Mouse (Mus musculus) midbrain, embryonic 14.5 days (tissue): ENCODE measurements around the gene Amotl1. TPM values are rescaled to one million over a fixed set of nuclear protein-coding genes. Genes with fewer than 3 reads are reported as not detected.

ENCODE experiments used
- ATAC-seq: fragments of 200-750 bp; cut with Nextera tagmentation; 2 replicates; pipeline ENCODE4 v1.8.0; 2017; ENCODE audit warnings: moderate number of reproducible peaks, moderate library complexity; ENCODE audit not compliant: low FRiP score, low TSS enrichment
- DNase-seq: peaks from one replicate; pipeline ENCODE4 v3.0.0-alpha.2; 2015
- H3K27ac ChIP-seq: fragments of 300-500 bp; sonication (generic); replicated peaks from 2 replicates; pipeline ENCODE4 v1.5.1; 2014; ENCODE audit warnings: mild to moderate bottlenecking, low read depth, low read length, moderate library complexity
- H3K27me3 ChIP-seq: fragments of 300-500 bp; sonication (generic); 2 replicates; pipeline ENCODE4 v1.6.1; 2014; ENCODE audit warnings: low read length, control low read depth, mixed read lengths; ENCODE audit not compliant: control insufficient read depth, insufficient read depth
- H3K36me3 ChIP-seq: fragments of 300-500 bp; sonication (generic); 2 replicates; pipeline ENCODE4 v1.6.1; 2014; ENCODE audit warnings: low read length, control low read depth; ENCODE audit not compliant: control insufficient read depth, insufficient read depth
- H3K4me1 ChIP-seq: fragments of 300-500 bp; sonication (generic); 2 replicates; pipeline ENCODE4 v1.6.1; 2014; ENCODE audit warnings: mild to moderate bottlenecking, antibody characterized with exemption, low read length, control low read depth; ENCODE audit not compliant: control insufficient read depth, insufficient read depth
- H3K4me2 ChIP-seq: fragments of 300-500 bp; sonication (generic); 2 replicates; pipeline ENCODE4 v1.6.1; 2014; ENCODE audit warnings: mild to moderate bottlenecking, low read length, moderate library complexity
- H3K4me3 ChIP-seq: fragments of 300-500 bp; sonication (generic); replicated peaks from 2 replicates; pipeline ENCODE4 v1.5.1; 2014; ENCODE audit warnings: low read depth, low read length
- H3K9ac ChIP-seq: fragments of 300-500 bp; sonication (generic); replicated peaks from 2 replicates; pipeline ENCODE4 v1.6.1; 2014; ENCODE audit warnings: mild to moderate bottlenecking, low read length, moderate library complexity
- H3K9me3 ChIP-seq: fragments of 300-500 bp; sonication (generic); 2 replicates; pipeline ENCODE4 v1.6.1; 2016; ENCODE audit warnings: low read length, control low read depth, mixed read lengths; ENCODE audit not compliant: control insufficient read depth
- WGBS: fragments of 180-500 bp; shearing (Covaris S2); extraction: QIAGEN DNeasy Blood & Tissue Kit; methylation state at CpG from one replicate; pipeline ENCODE4 v1.1.7; 2014; 5-methylcytosine and 5-hydroxymethylcytosine counted together
- polyA plus RNA-seq: library from polyadenylated mRNA; unstranded; fragments of >200 nt; fragmentation: Nextera tagmentation; extraction: Ambion mirVana; gene quantifications from 2 replicates; pipeline ENCODE4 v1.2.1, GENCODE M21; 2014

The Amotl1 gene
- polyA plus RNA-seq = 8.7 and 12.5 TPM in 2 replicates

DNA sequence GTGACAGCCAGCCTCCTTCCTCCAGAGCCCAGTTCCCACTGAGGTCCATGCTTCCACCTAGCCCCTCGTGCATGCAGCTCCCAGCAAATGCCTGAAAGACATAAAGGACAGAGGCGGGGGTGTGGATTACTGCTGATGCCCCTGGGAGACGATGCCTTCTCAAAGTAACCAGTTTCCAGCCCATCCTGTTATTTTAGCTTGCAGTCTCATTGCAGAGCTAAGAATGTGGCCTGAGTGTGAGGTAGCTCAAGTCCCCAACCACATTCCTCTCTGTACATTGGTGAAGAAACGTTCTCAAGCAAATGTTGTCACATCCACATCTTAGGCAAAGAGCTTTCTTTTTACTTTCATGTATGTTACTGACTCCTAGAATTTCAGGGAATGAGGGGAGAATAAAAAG is at the start of gene Amotl1:
Gene Amotl1, minus strand, starts transcription at position 101 of the 400 bp plus-strand sequence.
- DNase-seq (no peak), ATAC-seq (no peak)
- Histone ChIP-seq H3K9ac (no peak within 1 kb of the TSS), H3K27me3 (no peaks in the 10 kb centered on the region), H3K4me1 (peaks cover 11% of the 10 kb centered on the region; the same call in 1 of the 2 replicates), H3K4me2 (no peak within 1 kb of the TSS), H3K27ac (no peak within 1 kb of the TSS), H3K36me3 (no peaks in the 10 kb centered on the region), H3K9me3 (no peaks in the 10 kb centered on the region), H3K4me3 (no peak within 1 kb of the TSS)
- 52% methylated on average over 4 of the region's 4 CpGs for WGBS

- no peak overlapping the region for H3K4me2 ChIP-seq
- H3K9me3 ChIP-seq = no peaks in the 10 kb centered on the region
- no peak overlapping the region for H3K9ac ChIP-seq
- no peak overlapping the region for H3K4me3 ChIP-seq
- H3K27ac ChIP-seq = no peak overlapping the region
- H3K4me1 ChIP-seq = no peaks in the 10 kb centered on the region
- DNase-seq (no peak), ATAC-seq (no peak)
- 81% methylated on average over 12 of the region's 12 CpGs for WGBS
- no peaks in the 10 kb centered on the region for H3K36me3 ChIP-seq
- H3K27me3 ChIP-seq = no peaks in the 10 kb centered on the region
These were observed 44.7 kb upstream of the Amotl1 start for GRCm38 (mm10) chr9:14689376-14690108.

- no peak overlapping the region for H3K4me3 ChIP-seq
- no peaks in the 10 kb centered on the region for H3K36me3 ChIP-seq
- H3K27me3 ChIP-seq = no peaks in the 10 kb centered on the region
- H3K9ac ChIP-seq = no peak overlapping the region
- H3K4me1 ChIP-seq = no peaks in the 10 kb centered on the region
- no peak for ATAC-seq
- no peaks in the 10 kb centered on the region for H3K9me3 ChIP-seq
- no peak overlapping the region for H3K4me2 ChIP-seq
- DNase-seq = no peak
- 86% methylated on average over 4 of the region's 4 CpGs for WGBS
- H3K27ac ChIP-seq = no peak overlapping the region
These were observed 39.5 kb upstream of the Amotl1 start for GRCm38 (mm10) chr9:14684363-14684762.

DNA sequence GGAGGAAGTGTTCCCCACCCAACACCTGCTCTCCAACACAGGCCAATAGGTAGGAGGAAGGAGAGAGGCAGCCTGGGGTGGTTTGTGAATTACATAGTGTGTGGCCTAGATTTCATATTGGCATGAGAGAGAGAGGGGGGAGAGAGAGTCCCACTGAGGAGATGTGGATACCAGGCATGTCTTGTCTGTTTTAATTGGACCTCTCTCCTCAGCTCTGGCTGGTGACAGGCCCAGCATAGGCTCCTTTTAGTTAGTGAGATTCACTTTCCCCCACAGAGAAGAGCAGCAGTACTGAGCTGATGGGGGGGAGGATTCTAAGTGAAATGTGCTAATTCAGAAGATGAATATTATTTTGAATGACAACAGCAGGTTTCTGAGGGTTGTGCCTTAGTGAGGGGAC is 37.9 kb upstream of the Amotl1 start:
- H3K9ac ChIP-seq = no peak overlapping the region
- no peaks in the 10 kb centered on the region for H3K4me1 ChIP-seq
- H3K9me3 ChIP-seq = peaks cover 4% of the 10 kb centered on the region; the same call in 1 of the 2 replicates
- no peaks in the 10 kb centered on the region for H3K36me3 ChIP-seq
- no peak for DNase-seq
- no peak overlapping the region for H3K4me2 ChIP-seq
- H3K27me3 ChIP-seq = no peaks in the 10 kb centered on the region
- ATAC-seq = no peak
- H3K4me3 ChIP-seq = no peak overlapping the region
- H3K27ac ChIP-seq = no peak overlapping the region

DNA sequence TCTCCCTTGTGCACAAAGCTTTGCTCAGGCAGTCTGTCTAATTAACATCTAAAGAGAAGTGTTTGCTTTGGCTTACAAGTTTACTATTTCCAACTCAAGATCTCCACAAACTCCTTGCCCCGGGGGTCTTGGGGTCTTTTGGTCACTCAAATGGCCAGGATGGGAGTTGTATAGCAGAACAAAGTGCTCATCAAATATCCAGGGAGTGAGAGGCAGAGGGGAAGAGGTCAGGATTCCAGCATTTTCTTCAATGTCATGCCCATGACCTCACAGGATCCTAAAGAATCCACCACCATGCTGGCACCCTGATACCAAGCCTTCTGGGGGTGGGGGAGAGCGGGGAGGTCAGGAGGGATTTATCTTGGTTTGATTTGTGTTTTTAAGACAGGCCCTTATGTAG is 35.7 kb upstream of the Amotl1 start:
- H3K4me2 ChIP-seq = no peak overlapping the region
- DNase-seq (no peak), ATAC-seq (no peak; the same call in 1 of the 2 replicates)
- H3K27me3 ChIP-seq = no peaks in the 10 kb centered on the region
- 52% methylated on average over 2 of the region's 2 CpGs for WGBS
- H3K9ac ChIP-seq = no peak overlapping the region
- H3K4me3 ChIP-seq = no peak overlapping the region
- H3K9me3 ChIP-seq = peaks cover 4% of the 10 kb centered on the region; the same call in 1 of the 2 replicates
- H3K36me3 ChIP-seq = no peaks in the 10 kb centered on the region
- H3K4me1 ChIP-seq = no peaks in the 10 kb centered on the region
- H3K27ac ChIP-seq = no peak overlapping the region

- Histone ChIP-seq H3K27ac (no peak overlapping the region), H3K9ac (no peak overlapping the region), H3K27me3 (no peaks in the 10 kb centered on the region), H3K9me3 (peaks cover 4% of the 10 kb centered on the region; the same call in 1 of the 2 replicates), H3K4me1 (no peaks in the 10 kb centered on the region), H3K36me3 (no peaks in the 10 kb centered on the region), H3K4me2 (no peak overlapping the region), H3K4me3 (no peak overlapping the region)
- ATAC-seq (no peak), DNase-seq (no peak)
- 64% methylated on average over 9 of the region's 9 CpGs for WGBS
These were observed 31.1 kb upstream of the Amotl1 start for GRCm38 (mm10) chr9:14675707-14676691.

- ATAC-seq (no peak), DNase-seq (no peak)
- H3K4me1 ChIP-seq = no peaks in the 10 kb centered on the region
- H3K4me3 ChIP-seq = no peak overlapping the region
- 91% methylated on average over 8 of the region's 8 CpGs for WGBS
- no peak overlapping the region for H3K9ac ChIP-seq
- peaks cover 4% of the 10 kb centered on the region; the same call in 1 of the 2 replicates for H3K9me3 ChIP-seq
- H3K36me3 ChIP-seq = no peaks in the 10 kb centered on the region
- H3K4me2 ChIP-seq = no peak overlapping the region
- no peaks in the 10 kb centered on the region for H3K27me3 ChIP-seq
- no peak overlapping the region for H3K27ac ChIP-seq
These were observed 29.6 kb upstream of the Amotl1 start for GRCm38 (mm10) chr9:14674506-14674905.

- H3K27me3 ChIP-seq = no peaks in the 10 kb centered on the region
- H3K4me1 ChIP-seq = no peaks in the 10 kb centered on the region
- no peak overlapping the region for H3K4me3 ChIP-seq
- no peak overlapping the region for H3K27ac ChIP-seq
- H3K4me2 ChIP-seq = no peak overlapping the region
- 86% methylated on average over 4 of the region's 4 CpGs for WGBS
- DNase-seq = no peak
- H3K36me3 ChIP-seq = no peaks in the 10 kb centered on the region
- ATAC-seq = no peak
- no peak overlapping the region for H3K9ac ChIP-seq
- no peaks in the 10 kb centered on the region for H3K9me3 ChIP-seq
These were observed 28.3 kb upstream of the Amotl1 start for GRCm38 (mm10) chr9:14673109-14673508.
